Mouse (Mus musculus): ENCODE measurements around the gene Bmpr2.
A peak's percentile ranks its signal among the peaks of the same experiment; 100 is the strongest.

The Bmpr2 gene

GRCm38 (mm10) chr1:59797865-59798264, 34.7 kb downstream of the Bmpr2 start:
- no peak for DNase-seq (ENCODE audit: low spot score)

- DNase-seq (ENCODE audit: low spot score) = no peak
Observed at GRCm38 (mm10) chr1:59804363-59804762, 41.2 kb downstream of the Bmpr2 start.

- no peak for DNase-seq (ENCODE audit: low spot score)
Observed at GRCm38 (mm10) chr1:59809921-59810320, 46.7 kb downstream of the Bmpr2 start.

GRCm38 (mm10) chr1:59812782-59813181, 49.6 kb downstream of the Bmpr2 start:
- no peak for DNase-seq (ENCODE audit: low spot score)

GRCm38 (mm10) chr1:59825421-59825820, 62.2 kb downstream of the Bmpr2 start:
- DNase-seq (ENCODE audit: low spot score) = no peak

- DNase-seq (ENCODE audit: low spot score) = no peak
Observed at GRCm38 (mm10) chr1:59826583-59826982, 63.4 kb downstream of the Bmpr2 start.

- DNase-seq (ENCODE audit: low spot score) = no peak
Observed at GRCm38 (mm10) chr1:59829410-59829809, 66.2 kb downstream of the Bmpr2 start.

- DNase-seq (ENCODE audit: low spot score) = no peak
Observed at GRCm38 (mm10) chr1:59830194-59830593, 67.0 kb downstream of the Bmpr2 start.

GRCm38 (mm10) chr1:59833723-59834122, 70.5 kb downstream of the Bmpr2 start:
- DNase-seq (ENCODE audit: low spot score) = peak; percentile 6

GRCm38 (mm10) chr1:59848327-59848726, 85.1 kb downstream of the Bmpr2 start:
- no peak for DNase-seq (ENCODE audit: low spot score)

GRCm38 (mm10) chr1:59859046-59859445, 95.8 kb downstream of the Bmpr2 start:
- DNase-seq (ENCODE audit: low spot score) = peak; percentile 7

- DNase-seq (ENCODE audit: low spot score) = no peak
Observed at GRCm38 (mm10) chr1:59862144-59862543, 98.9 kb downstream of the Bmpr2 start.

GRCm38 (mm10) chr1:59868041-59868440, 104.8 kb downstream of the Bmpr2 start:
- DNase-seq (ENCODE audit: low spot score) = no peak

GRCm38 (mm10) chr1:59874023-59874422, 110.8 kb downstream of the Bmpr2 start:
- DNase-seq (ENCODE audit: low spot score) = no peak

GRCm38 (mm10) chr1:59878098-59878497, 114.9 kb downstream of the Bmpr2 start:
- no peak for DNase-seq (ENCODE audit: low spot score)

- DNase-seq (ENCODE audit: low spot score) = peak; percentile 54
Observed at GRCm38 (mm10) chr1:59883349-59884134, 120.3 kb downstream of the Bmpr2 start.

GRCm38 (mm10) chr1:59886899-59887298, 123.7 kb downstream of the Bmpr2 start:
- no peak for DNase-seq (ENCODE audit: low spot score)

- DNase-seq (ENCODE audit: low spot score) = no peak
Observed at GRCm38 (mm10) chr1:59888018-59888417, 124.8 kb downstream of the Bmpr2 start.

- no peak for DNase-seq (ENCODE audit: low spot score)
Observed at GRCm38 (mm10) chr1:59891185-59891584, 128.0 kb downstream of the Bmpr2 start.

- DNase-seq (ENCODE audit: low spot score) = no peak
Observed at GRCm38 (mm10) chr1:59892777-59893176, 129.6 kb downstream of the Bmpr2 start.

- no peak for DNase-seq (ENCODE audit: low spot score)
Observed at GRCm38 (mm10) chr1:59894025-59894424, 130.8 kb downstream of the Bmpr2 start.

GRCm38 (mm10) chr1:59895456-59895855, 132.3 kb downstream of the Bmpr2 start:
- DNase-seq (ENCODE audit: low spot score) = no peak

- no peak for DNase-seq (ENCODE audit: low spot score)
Observed at GRCm38 (mm10) chr1:59897147-59897798, 134.1 kb downstream of the Bmpr2 start.

- DNase-seq (ENCODE audit: low spot score) = no peak
Observed at GRCm38 (mm10) chr1:59899679-59900078, 136.5 kb downstream of the Bmpr2 start.

Data from MN1 (cell line).